Mouse (Mus musculus) forebrain, postnatal 0 days (tissue): ENCODE measurements around the gene Ccdc42. TPM values are rescaled to one million over a fixed set of nuclear protein-coding genes. Genes with fewer than 3 reads are reported as not detected.

ENCODE experiments used
- ATAC-seq: fragments of 200-750 bp; cut with Nextera tagmentation; 2 replicates; pipeline ENCODE4 v1.8.0; 2017; ENCODE audit warnings: mild to moderate bottlenecking, moderate library complexity
- DNase-seq: peaks from one replicate; pipeline ENCODE4 v3.0.0-alpha.2; 2015
- H3K27ac ChIP-seq: fragments of 300-500 bp; sonication (generic); 2 replicates; pipeline ENCODE4 v1.5.1; 2014; ENCODE audit warnings: low read depth, mild to moderate bottlenecking, antibody characterized with exemption, low read length, moderate library complexity, mixed read lengths
- H3K27me3 ChIP-seq: fragments of 300-500 bp; sonication (generic); 2 replicates; pipeline ENCODE4 v1.6.1; 2014; ENCODE audit warnings: mild to moderate bottlenecking, low read length, mixed read lengths; ENCODE audit not compliant: insufficient read depth
- H3K36me3 ChIP-seq: fragments of 300-500 bp; sonication (generic); 2 replicates; pipeline ENCODE4 v1.6.1; 2014; ENCODE audit warnings: mild to moderate bottlenecking, moderate library complexity; ENCODE audit not compliant: insufficient read depth
- H3K4me1 ChIP-seq: fragments of 300-500 bp; sonication (generic); 2 replicates; pipeline ENCODE4 v1.6.1; 2014; ENCODE audit warnings: antibody characterized with exemption; ENCODE audit not compliant: insufficient read depth
- H3K4me2 ChIP-seq: fragments of 300-500 bp; sonication (generic); 2 replicates; pipeline ENCODE4 v1.6.1; 2014; ENCODE audit warnings: low read depth, mild to moderate bottlenecking, moderate library complexity
- H3K4me3 ChIP-seq: fragments of 300-500 bp; sonication (generic); 2 replicates; pipeline ENCODE4 v1.5.1; 2014; ENCODE audit warnings: low read depth, low read length, mixed read lengths
- H3K9ac ChIP-seq: fragments of 300-500 bp; sonication (generic); 2 replicates; pipeline ENCODE4 v1.6.1; 2014; ENCODE audit warnings: mild to moderate bottlenecking
- H3K9me3 ChIP-seq: fragments of 300-500 bp; sonication (generic); 2 replicates; pipeline ENCODE4 v1.6.1; 2016; ENCODE audit warnings: low read length
- CTCF ChIP-seq: sonication (generic); IDR thresholded peaks from 2 replicates; pipeline ENCODE4 v1.5.1; 2016; ENCODE audit warnings: antibody characterized with exemption, control low read depth, low read depth
- WGBS: fragments of 180-500 bp; shearing (Covaris S2); extraction: QIAGEN DNeasy Blood & Tissue Kit; methylation state at CpG from one replicate; pipeline ENCODE4 v1.1.7; 2014; 5-methylcytosine and 5-hydroxymethylcytosine counted together
- polyA plus RNA-seq: library from polyadenylated mRNA; unstranded; fragments of >200 nt; fragmentation: Nextera tagmentation; extraction: Ambion mirVana; gene quantifications from 2 replicates; pipeline ENCODE4 v1.2.1, GENCODE M21; 2015
- total RNA-seq: library from RNA; depleted of rRNA; stranded (reverse); fragments of >200 nt; gene quantifications from 2 replicates; pipeline ENCODE4 v1.2.3, GENCODE M21; 2014

The Ccdc42 gene
- total and polyA plus RNA-seq, 2 experiments from 2014 or later = 0.85 to 1.3 TPM

DNA sequence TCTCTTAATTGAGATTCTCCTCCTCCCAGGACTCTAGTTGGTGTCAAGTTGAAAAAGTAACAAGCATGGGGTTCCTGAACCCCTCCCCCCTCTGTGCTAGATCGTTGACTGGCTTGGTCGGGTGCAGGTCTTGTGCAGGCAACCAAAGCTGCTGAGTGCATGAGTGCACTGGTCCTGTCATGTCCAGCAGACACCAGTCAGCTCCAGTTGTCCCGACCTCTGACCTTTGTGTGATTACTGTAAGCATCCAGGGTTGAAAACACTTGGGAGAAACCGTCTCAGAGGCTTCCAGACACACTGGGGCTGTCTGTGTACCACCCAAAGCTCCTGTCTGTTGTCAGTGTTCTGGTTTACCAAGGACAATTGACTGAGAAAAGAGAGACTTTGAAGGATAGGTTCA lies 36.5 kb upstream of the Ccdc42 start:
- H3K9me3 ChIP-seq = no peaks in the 10 kb centered on the region

GRCm38 (mm10) chr11:68553981-68554471 lies 32.8 kb upstream of the Ccdc42 start:
- TF ChIP-seq CTCF = peak; percentile 47

More for the DNA sequence above, 36.5 kb upstream of the Ccdc42 start:
- H3K4me3 ChIP-seq = no peak overlapping the region
- no peak overlapping the region for H3K4me2 ChIP-seq
- ATAC-seq (no peak), DNase-seq (no peak)
- no peak overlapping the region for H3K27ac ChIP-seq
- 66% methylated on average over 4 of the region's 4 CpGs for WGBS
- H3K4me1 ChIP-seq = no peaks in the 10 kb centered on the region
- no peaks in the 10 kb centered on the region for H3K36me3 ChIP-seq
- no peaks in the 10 kb centered on the region for H3K27me3 ChIP-seq
- H3K9ac ChIP-seq = no peak overlapping the region
- TF ChIP-seq CTCF = no peak

DNA sequence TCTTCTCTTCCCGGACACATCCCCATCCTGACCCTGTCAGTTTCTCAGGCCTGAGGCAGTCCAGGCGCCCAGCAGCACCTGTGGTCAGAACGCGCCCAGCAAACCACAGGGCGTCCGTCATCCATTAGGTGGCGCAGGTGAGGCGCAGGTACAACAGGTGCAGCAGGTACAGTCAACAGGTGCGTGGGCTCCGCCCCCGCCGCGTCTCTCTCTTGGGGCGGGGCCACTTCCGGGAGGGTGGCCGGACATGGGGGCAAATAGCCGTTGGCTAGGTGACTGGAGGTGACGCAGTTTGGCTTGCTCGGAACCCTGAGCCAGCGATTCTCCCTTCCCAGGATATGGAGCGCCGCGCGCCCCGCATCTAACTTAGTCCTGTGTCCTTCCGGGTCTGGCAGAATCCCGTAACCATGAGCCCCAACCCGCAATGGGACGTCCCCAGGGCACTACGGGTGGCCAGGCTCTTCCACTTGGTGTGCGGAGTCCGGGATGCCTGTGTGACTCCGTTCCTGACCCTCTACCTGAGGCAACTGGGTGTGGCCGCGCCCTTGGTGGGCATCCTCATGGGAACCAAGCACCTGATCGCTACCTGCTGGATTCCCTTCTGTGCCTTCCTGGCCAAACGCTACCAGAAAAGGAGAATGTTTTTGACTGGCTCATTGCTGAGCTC lies 30.8 kb upstream of the Ccdc42 start, which contains the start of gene Mfsd6l:
TSS of gene Mfsd6l (plus strand) at position 269 of the 667 bp plus-strand sequence.
- Histone ChIP-seq H3K9me3 (no peaks in the 10 kb centered on the region), H3K36me3 (no peaks in the 10 kb centered on the region), H3K27me3 (peaks cover 4% of the 10 kb centered on the region), H3K4me1 (0 out of 2 replicates have a peak, but pooled peaks cover 4% of the 10 kb centered on the region), H3K27ac (no peak within 1 kb of the TSS), H3K4me2 (peak within 1 kb of the TSS; percentile 44), H3K4me3 (peak within 1 kb of the TSS; percentile 19; the same call in 1 of the 2 replicates), H3K9ac (0 out of 2 replicates have a peak within 1 kb of the TSS, but pooled peaks have one; percentile 10)
- TF ChIP-seq CTCF = peak; percentile 46
- DNase-seq (no peak), ATAC-seq (no peak)
- WGBS = 10% methylated on average over 37 of the region's 37 CpGs

More at GRCm38 (mm10) chr11:68553981-68554471, 32.8 kb upstream of the Ccdc42 start:
- ATAC-seq = no peak
- Histone ChIP-seq H3K36me3 (no peaks in the 10 kb centered on the region), H3K27ac (no peak overlapping the region), H3K27me3 (peaks cover 4% of the 10 kb centered on the region), H3K9me3 (no peaks in the 10 kb centered on the region), H3K4me2 (no peak overlapping the region), H3K4me3 (no peak overlapping the region), H3K4me1 (0 out of 2 replicates have a peak, but pooled peaks cover 4% of the 10 kb centered on the region), H3K9ac (no peak overlapping the region)
- 35% methylated on average over 8 of the region's 8 CpGs for WGBS
- no peak for DNase-seq

GRCm38 (mm10) chr11:68559546-68559945 lies 27.3 kb upstream of the Ccdc42 start:
- H3K27ac ChIP-seq = no peak overlapping the region
- H3K27me3 ChIP-seq = peaks cover 4% of the 10 kb centered on the region
- no peaks in the 10 kb centered on the region for H3K9me3 ChIP-seq
- no peak for DNase-seq
- ATAC-seq = no peak
- H3K4me3 ChIP-seq = no peak overlapping the region
- H3K9ac ChIP-seq = no peak overlapping the region
- peak; percentile 46 for TF ChIP-seq CTCF
- H3K4me1 ChIP-seq = 0 out of 2 replicates have a peak, but pooled peaks cover 4% of the 10 kb centered on the region
- no peaks in the 10 kb centered on the region for H3K36me3 ChIP-seq
- WGBS = 32% methylated on average over 1 of the region's 1 CpGs
- H3K4me2 ChIP-seq = no peak overlapping the region

DNA sequence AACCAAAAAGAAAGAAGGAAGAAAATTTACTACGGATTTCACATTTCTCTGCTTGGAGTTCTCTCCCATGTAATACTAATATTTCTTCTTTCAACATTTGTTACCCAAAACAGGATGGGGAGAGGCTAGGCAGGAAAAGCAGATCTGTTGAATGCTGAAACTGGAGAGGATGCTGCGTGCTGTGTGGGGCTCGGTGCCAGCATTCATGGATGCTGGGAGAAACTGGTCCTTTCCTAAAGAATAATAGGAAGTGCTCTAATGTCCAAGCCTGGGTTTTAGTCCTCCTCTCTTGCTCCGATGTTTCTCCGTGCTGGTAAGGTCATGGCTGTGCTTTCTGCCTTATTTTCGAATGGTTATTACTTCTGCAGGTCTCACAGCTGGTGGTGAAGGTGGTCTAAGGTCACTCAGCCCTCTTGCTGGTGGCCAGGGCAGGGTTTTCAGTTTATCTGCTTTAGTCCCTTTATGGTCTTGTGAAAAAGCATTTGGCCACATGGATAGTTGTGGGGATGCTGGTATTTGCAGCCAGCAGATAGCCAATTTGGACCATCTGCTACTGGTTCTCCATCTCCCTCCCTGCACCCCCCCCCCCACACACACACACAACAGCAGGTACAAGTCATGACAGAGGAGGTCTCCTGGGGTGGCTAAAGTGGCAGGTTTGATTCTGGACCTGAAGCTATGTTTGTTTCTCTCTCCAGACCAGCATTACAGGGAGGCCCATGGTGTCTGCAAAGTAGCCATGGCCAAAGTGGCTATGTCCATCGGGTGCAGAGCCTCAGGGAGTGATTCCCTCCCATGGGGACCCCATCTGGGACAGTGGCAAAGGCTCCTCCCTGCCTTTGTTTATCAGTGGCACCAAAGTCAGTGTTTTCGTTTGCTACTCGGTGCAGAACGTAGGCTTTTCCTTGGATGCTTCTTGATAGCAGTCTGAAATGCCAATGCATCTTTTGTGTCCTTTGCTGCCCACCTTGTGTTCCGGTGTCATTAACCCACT lies 24.6 kb upstream of the Ccdc42 start:
- Histone ChIP-seq H3K4me1 (0 out of 2 replicates have a peak, but pooled peaks cover 4% of the 10 kb centered on the region), H3K4me3 (no peak overlapping the region), H3K9me3 (no peaks in the 10 kb centered on the region), H3K9ac (no peak overlapping the region), H3K36me3 (no peaks in the 10 kb centered on the region), H3K27ac (no peak overlapping the region), H3K4me2 (no peak overlapping the region), H3K27me3 (no peaks in the 10 kb centered on the region)
- DNase-seq (no peak), ATAC-seq (no peak)
- no peak for TF ChIP-seq CTCF
- 78% methylated on average over 11 of the region's 11 CpGs for WGBS

DNA sequence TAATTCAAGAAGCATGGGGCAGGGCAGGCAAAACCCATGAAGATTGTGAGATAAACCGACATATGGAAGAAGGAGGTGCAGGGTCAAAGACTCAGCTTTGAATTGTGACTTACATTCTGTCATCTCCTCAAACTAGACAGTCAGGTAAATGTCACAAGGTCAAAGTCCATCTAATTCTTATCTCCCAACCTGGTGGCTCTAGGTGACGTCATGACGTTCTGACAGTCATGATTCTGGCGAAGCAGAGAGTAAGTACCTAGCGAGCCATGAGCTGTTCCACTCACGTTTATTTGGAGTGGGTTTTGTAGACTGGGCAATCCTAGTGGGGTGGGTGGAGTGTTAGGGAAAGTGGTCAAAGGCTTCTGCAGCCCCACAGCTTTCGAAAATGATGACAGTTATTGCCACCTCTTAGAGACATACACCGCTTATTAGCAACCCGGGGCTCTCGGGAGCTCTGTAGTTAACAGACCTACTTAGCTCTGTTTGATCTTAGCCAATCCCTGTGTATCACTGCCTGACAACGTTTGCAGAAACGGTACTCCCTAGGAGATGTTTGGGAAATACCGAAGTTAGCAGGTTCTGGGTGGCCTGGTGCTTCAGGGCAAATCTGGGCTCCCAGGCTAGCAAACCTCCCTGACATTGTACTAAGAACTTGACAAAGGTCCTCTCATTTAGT lies 22.3 kb upstream of the Ccdc42 start:
- no peaks in the 10 kb centered on the region for H3K9me3 ChIP-seq
- ATAC-seq (no peak), DNase-seq (no peak)
- 84% methylated on average over 13 of the region's 13 CpGs for WGBS
- no peaks in the 10 kb centered on the region for H3K27me3 ChIP-seq
- H3K4me2 ChIP-seq = no peak overlapping the region
- no peaks in the 10 kb centered on the region for H3K36me3 ChIP-seq
- 0 out of 2 replicates have a peak, but pooled peaks cover 4% of the 10 kb centered on the region for H3K4me1 ChIP-seq
- no peak overlapping the region for H3K9ac ChIP-seq
- no peak overlapping the region for H3K27ac ChIP-seq
- no peak overlapping the region for H3K4me3 ChIP-seq
- TF ChIP-seq CTCF = no peak
